Mouse (Mus musculus): ENCODE data around the gene Nkiras2.
"Not testable (repeated sequence)": the region's sequence is repeated elsewhere in the genome, so short reads cannot be mapped to it uniquely, and the experiment has no call there.

The Nkiras2 gene

GRCm38 (mm10) chr11:100601372-100601771 lies 17.7 kb upstream of the Nkiras2 start:
- DNase-seq (ENCODE audit: low read depth) = no peak

- DNase-seq (ENCODE audit: low read depth) = no peak
Observed at GRCm38 (mm10) chr11:100603155-100603554, 15.9 kb upstream of the Nkiras2 start.

- no peak for DNase-seq (ENCODE audit: low read depth)
Observed at GRCm38 (mm10) chr11:100603813-100604212, 15.2 kb upstream of the Nkiras2 start.

GRCm38 (mm10) chr11:100604321-100605005 lies 14.6 kb upstream of the Nkiras2 start:
- no peak for DNase-seq (ENCODE audit: low read depth)

GRCm38 (mm10) chr11:100605451-100605850 lies 13.6 kb upstream of the Nkiras2 start:
- no peak for DNase-seq (ENCODE audit: low read depth)

- DNase-seq (ENCODE audit: low read depth) = peak; percentile 66
Observed at GRCm38 (mm10) chr11:100607121-100607520, 11.9 kb upstream of the Nkiras2 start.

- peak; percentile 66 for DNase-seq (ENCODE audit: low read depth)
Observed at GRCm38 (mm10) chr11:100608796-100609195, 10.2 kb upstream of the Nkiras2 start.

GRCm38 (mm10) chr11:100609355-100609996 lies 9.6 kb upstream of the Nkiras2 start:
- no peak for DNase-seq (ENCODE audit: low read depth)

GRCm38 (mm10) chr11:100609997-100610680 lies 8.9 kb upstream of the Nkiras2 start:
- DNase-seq (ENCODE audit: low read depth) = peak; percentile 80

GRCm38 (mm10) chr11:100611627-100612026 lies 7.4 kb upstream of the Nkiras2 start:
- peak; percentile 57 for DNase-seq (ENCODE audit: low read depth)

- DNase-seq (ENCODE audit: low read depth) = peak; percentile 34
Observed at GRCm38 (mm10) chr11:100613241-100613640, 5.8 kb upstream of the Nkiras2 start.

GRCm38 (mm10) chr11:100616332-100616731 lies 2.7 kb upstream of the Nkiras2 start:
- no peak for DNase-seq (ENCODE audit: low read depth)

GRCm38 (mm10) chr11:100616836-100617235 lies 2.2 kb upstream of the Nkiras2 start:
- not testable (repeated sequence) for DNase-seq (ENCODE audit: low read depth)

GRCm38 (mm10) chr11:100617480-100617879 lies 1.6 kb upstream of the Nkiras2 start:
- no peak for DNase-seq (ENCODE audit: low read depth)

- peak; percentile 92 for DNase-seq (ENCODE audit: low read depth)
Observed at GRCm38 (mm10) chr11:100619485-100619975, 486 bp downstream of the Nkiras2 start.

GRCm38 (mm10) chr11:100619982-100620381 lies 938 bp downstream of the Nkiras2 start, which contains the start of gene Dnajc7:
TSS of gene Dnajc7 (minus strand) at chr11:100620168.
- peak; percentile 83 for DNase-seq (ENCODE audit: low read depth)

GRCm38 (mm10) chr11:100622714-100623113 lies 3.7 kb downstream of the Nkiras2 start:
- DNase-seq (ENCODE audit: low read depth) = peak; percentile 93

- DNase-seq (ENCODE audit: low read depth) = no peak
Observed at GRCm38 (mm10) chr11:100623867-100624266, 4.8 kb downstream of the Nkiras2 start.

GRCm38 (mm10) chr11:100625754-100626700 lies 7.0 kb downstream of the Nkiras2 start:
- DNase-seq (ENCODE audit: low read depth) = no peak

- peak; percentile 83 for DNase-seq (ENCODE audit: low read depth)
Observed at GRCm38 (mm10) chr11:100626701-100627195, 7.7 kb downstream of the Nkiras2 start.

- no peak for DNase-seq (ENCODE audit: low read depth)
Observed at GRCm38 (mm10) chr11:100628056-100628455, 9.0 kb downstream of the Nkiras2 start.

All from naive thymus-derived CD4-positive, alpha-beta T cell, adult 2 months (primary cell).